Mouse (Mus musculus) myocyte (in vitro differentiated cells): Measurements from ENCODE around the gene Bcl9l.

ENCODE experiments used
- E2F4 ChIP-seq: IDR thresholded peaks from one replicate; pipeline ENCODE4 v1.6.1; 2011; ENCODE audit warnings: mild to moderate bottlenecking, control low read depth, moderate library complexity; ENCODE audit not compliant: insufficient read depth
- MAX ChIP-seq: IDR thresholded peaks from one replicate; pipeline ENCODE4 v1.6.1; 2011; ENCODE audit warnings: low read depth, mild to moderate bottlenecking, control low read depth
- MYOD1 ChIP-seq, 3 experiments: IDR thresholded peaks; one replicate each; pipeline ENCODE4 v1.6.1; 2011; ENCODE audit warnings: control low read depth in 2 of 3, low read depth in 2 of 3, mild to moderate bottlenecking in 2 of 3, moderate library complexity in 1 of 3; ENCODE audit not compliant: insufficient read length in 2 of 3, control insufficient read depth in 1 of 3
- MYOG ChIP-seq, 3 experiments: IDR thresholded peaks; one replicate each; pipeline ENCODE4 v1.6.1; 2011; ENCODE audit warnings: control low read depth in 2 of 3, low read depth in 2 of 3, mild to moderate bottlenecking in 2 of 3; ENCODE audit not compliant: insufficient read length in 2 of 3, control insufficient read depth in 1 of 3, insufficient read depth in 1 of 3
- POLR2A ChIP-seq: IDR thresholded peaks from one replicate; pipeline ENCODE4 v1.6.1; 2011; ENCODE audit warnings: low read depth, mild to moderate bottlenecking, control low read depth, moderate library complexity; ENCODE audit not compliant: insufficient read length
- REST ChIP-seq: IDR thresholded peaks from one replicate; pipeline ENCODE4 v1.6.1; 2011; ENCODE audit warnings: mild to moderate bottlenecking, control low read depth, moderate library complexity; ENCODE audit not compliant: insufficient read depth, insufficient read length
- TCF3 ChIP-seq: IDR thresholded peaks from one replicate; pipeline ENCODE4 v1.6.1; 2011; ENCODE audit warnings: low read depth, control low read depth; ENCODE audit not compliant: insufficient read length
- USF1 ChIP-seq: IDR thresholded peaks from one replicate; pipeline ENCODE4 v1.6.1; 2011; ENCODE audit warnings: low read depth, mild to moderate bottlenecking, control low read depth, moderate library complexity

DNA sequence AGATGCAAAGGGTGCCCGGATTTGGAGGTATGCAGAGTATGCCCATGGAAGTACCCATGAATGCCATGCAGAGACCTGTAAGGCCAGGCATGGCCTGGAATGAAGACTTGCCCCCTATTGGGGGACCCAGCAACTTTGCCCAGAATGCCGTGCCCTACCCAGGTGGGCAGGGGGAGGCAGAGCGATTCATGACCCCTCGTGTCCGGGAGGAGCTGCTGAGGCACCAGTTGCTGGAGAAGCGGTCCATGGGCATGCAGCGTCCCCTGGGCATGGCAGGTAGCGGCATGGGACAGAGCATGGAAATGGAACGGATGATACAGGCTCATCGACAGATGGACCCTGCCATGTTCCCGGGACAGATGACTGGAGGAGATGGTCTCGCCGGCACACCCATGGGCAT lies 23.9 kb downstream of the Bcl9l start:
- TF ChIP-seq POLR2A = no peak
- no peak for TF ChIP-seq E2F4
- no peak for TF ChIP-seq MAX
- TF ChIP-seq MYOG (IDR thresholded peaks at IDR 0.05; ENCODE audit: control insufficient read depth in 1 of 3, insufficient read depth in 1 of 3, insufficient read length in 2 of 3, low read depth in 2 of 3) = no peak
- TF ChIP-seq REST = no peak
- TF ChIP-seq USF1 = no peak
- TF ChIP-seq TCF3 = no peak
- no peak for TF ChIP-seq MYOD1 (IDR thresholded peaks at IDR 0.05; ENCODE audit: control insufficient read depth in 1 of 3, insufficient read length in 2 of 3, low read depth in 2 of 3)
